Mouse (Mus musculus) heart, embryonic 11.5 days (tissue): ENCODE measurements around the gene Ntn1. TPM values are rescaled to one million over a fixed set of nuclear protein-coding genes. Genes with fewer than 3 reads are reported as not detected.

ENCODE experiments used
- ATAC-seq: fragments of 200-750 bp; cut with Nextera tagmentation; replicated peaks from 2 replicates; pipeline ENCODE4 v1.8.0; 2017; ENCODE audit warnings: moderate library complexity; ENCODE audit not compliant: insufficient number of reproducible peaks, low FRiP score, low TSS enrichment
- H3K27ac ChIP-seq: fragments of 300-500 bp; sonication (generic); 2 replicates; pipeline ENCODE4 v1.5.1; 2014; ENCODE audit warnings: mild to moderate bottlenecking, low read depth, low read length
- H3K27me3 ChIP-seq: fragments of 300-500 bp; sonication (generic); 2 replicates; pipeline ENCODE4 v1.6.1; 2014; ENCODE audit warnings: mild to moderate bottlenecking, low read length, mixed read lengths; ENCODE audit not compliant: control insufficient read depth, insufficient read depth
- H3K36me3 ChIP-seq: fragments of 300-500 bp; sonication (generic); 2 replicates; pipeline ENCODE4 v1.6.1; 2014; ENCODE audit warnings: mild to moderate bottlenecking, low read length, moderate library complexity, mixed read lengths; ENCODE audit not compliant: control insufficient read depth, insufficient read depth
- H3K4me1 ChIP-seq: fragments of 300-500 bp; sonication (generic); 2 replicates; pipeline ENCODE4 v1.6.1; 2014; ENCODE audit warnings: low read length; ENCODE audit not compliant: control insufficient read depth, insufficient read depth
- H3K4me2 ChIP-seq: fragments of 300-500 bp; sonication (generic); 2 replicates; pipeline ENCODE4 v1.6.1; 2014; ENCODE audit warnings: mild to moderate bottlenecking, moderate library complexity
- H3K4me3 ChIP-seq: fragments of 300-500 bp; sonication (generic); 2 replicates; pipeline ENCODE4 v1.5.1; 2014; ENCODE audit warnings: low read depth, low read length
- H3K9ac ChIP-seq: fragments of 300-500 bp; sonication (generic); 2 replicates; pipeline ENCODE4 v1.6.1; 2014; ENCODE audit warnings: mild to moderate bottlenecking, low read depth, low read length, moderate library complexity
- H3K9me3 ChIP-seq: fragments of 300-500 bp; sonication (generic); replicated peaks from 2 replicates; pipeline ENCODE4 v1.6.1; 2016; ENCODE audit warnings: low read length; ENCODE audit not compliant: control insufficient read depth
- WGBS: fragments of 180-500 bp; shearing (Covaris S2); extraction: QIAGEN DNeasy Blood & Tissue Kit; methylation state at CpG from one replicate; pipeline ENCODE4 v1.1.7; 2014; ENCODE audit not compliant: insufficient replicate concordance; 5-methylcytosine and 5-hydroxymethylcytosine counted together
- polyA plus RNA-seq: library from polyadenylated mRNA; unstranded; fragments of >200 nt; fragmentation: Nextera tagmentation; extraction: Ambion mirVana; gene quantifications from 2 replicates; pipeline ENCODE4 v1.2.1, GENCODE M21; 2014

Ntn1 gene
- polyA plus RNA-seq, 1 experiment from 2014 or later = 6.8 TPM

- 50% methylated on average over 6 of the region's 6 CpGs for WGBS
These were observed 152.7 kb downstream of the Ntn1 start for GRCm38 (mm10) chr11:68247897-68248296.

GRCm38 (mm10) chr11:68244992-68245261 lies 155.7 kb downstream of the Ntn1 start:
- H3K27ac ChIP-seq = no peak overlapping the region
- no peak overlapping the region for H3K9ac ChIP-seq
- no peak for ATAC-seq
- H3K36me3 ChIP-seq = no peaks in the 10 kb centered on the region
- no peak overlapping the region for H3K4me2 ChIP-seq
- no peaks in the 10 kb centered on the region for H3K9me3 ChIP-seq
- WGBS = 82% methylated on average over 5 of the region's 5 CpGs
- H3K4me1 ChIP-seq = peaks cover 2% of the 10 kb centered on the region; the same call in 1 of the 2 replicates
- H3K4me3 ChIP-seq = no peak overlapping the region
- H3K27me3 ChIP-seq = no peaks in the 10 kb centered on the region

More at GRCm38 (mm10) chr11:68247897-68248296, 152.7 kb downstream of the Ntn1 start:
- Histone ChIP-seq H3K4me2 (no peak overlapping the region), H3K9me3 (no peaks in the 10 kb centered on the region), H3K27me3 (no peaks in the 10 kb centered on the region), H3K36me3 (no peaks in the 10 kb centered on the region), H3K27ac (no peak overlapping the region), H3K9ac (no peak overlapping the region), H3K4me3 (no peak overlapping the region), H3K4me1 (peaks cover 2% of the 10 kb centered on the region; the same call in 1 of the 2 replicates)
- ATAC-seq = no peak

GRCm38 (mm10) chr11:68244254-68244991 lies 156.2 kb downstream of the Ntn1 start:
- WGBS = 70% methylated on average over 16 of the region's 16 CpGs
- Histone ChIP-seq H3K27ac (no peak overlapping the region), H3K36me3 (no peaks in the 10 kb centered on the region), H3K9me3 (no peaks in the 10 kb centered on the region), H3K4me1 (peaks cover 2% of the 10 kb centered on the region; the same call in 1 of the 2 replicates), H3K27me3 (no peaks in the 10 kb centered on the region), H3K4me3 (no peak overlapping the region), H3K4me2 (no peak overlapping the region), H3K9ac (no peak overlapping the region)
- ATAC-seq = no peak

GRCm38 (mm10) chr11:68239756-68240155 lies 160.9 kb downstream of the Ntn1 start:
- WGBS = 37% methylated on average over 5 of the region's 5 CpGs
- Histone ChIP-seq H3K4me3 (no peak overlapping the region), H3K27ac (no peak overlapping the region), H3K4me2 (no peak overlapping the region), H3K27me3 (no peaks in the 10 kb centered on the region), H3K9me3 (no peaks in the 10 kb centered on the region), H3K4me1 (peaks cover 5% of the 10 kb centered on the region; the same call in 1 of the 2 replicates), H3K36me3 (no peaks in the 10 kb centered on the region), H3K9ac (no peak overlapping the region)
- no peak for ATAC-seq

GRCm38 (mm10) chr11:68233469-68233965 lies 167.1 kb downstream of the Ntn1 start:
- Histone ChIP-seq H3K27ac (no peak overlapping the region), H3K4me1 (no peaks in the 10 kb centered on the region), H3K4me2 (no peak overlapping the region), H3K9ac (no peak overlapping the region), H3K9me3 (no peaks in the 10 kb centered on the region), H3K36me3 (no peaks in the 10 kb centered on the region), H3K4me3 (no peak overlapping the region), H3K27me3 (0 out of 2 replicates have a peak, but pooled peaks cover 3% of the 10 kb centered on the region)
- WGBS = 81% methylated on average over 9 of the region's 9 CpGs
- no peak for ATAC-seq

- H3K9ac ChIP-seq = no peak overlapping the region
- H3K4me3 ChIP-seq = no peak overlapping the region
- no peaks in the 10 kb centered on the region for H3K4me1 ChIP-seq
- H3K9me3 ChIP-seq = no peaks in the 10 kb centered on the region
- no peak for ATAC-seq
- no peaks in the 10 kb centered on the region for H3K36me3 ChIP-seq
- 88% methylated on average over 5 of the region's 5 CpGs for WGBS
- no peak overlapping the region for H3K27ac ChIP-seq
- 0 out of 2 replicates have a peak, but pooled peaks cover 3% of the 10 kb centered on the region for H3K27me3 ChIP-seq
- no peak overlapping the region for H3K4me2 ChIP-seq
These were observed 169.1 kb downstream of the Ntn1 start for GRCm38 (mm10) chr11:68231558-68231957.

- no peak overlapping the region for H3K4me2 ChIP-seq
- 63% methylated on average over 18 of the region's 18 CpGs for WGBS
- no peaks in the 10 kb centered on the region for H3K4me1 ChIP-seq
- H3K9me3 ChIP-seq = no peaks in the 10 kb centered on the region
- H3K27me3 ChIP-seq = 0 out of 2 replicates have a peak, but pooled peaks cover 3% of the 10 kb centered on the region
- ATAC-seq = no peak
- no peak overlapping the region for H3K9ac ChIP-seq
- no peak overlapping the region for H3K27ac ChIP-seq
- H3K36me3 ChIP-seq = no peaks in the 10 kb centered on the region
- H3K4me3 ChIP-seq = no peak overlapping the region
These were observed 171.5 kb downstream of the Ntn1 start for GRCm38 (mm10) chr11:68228941-68229665.

GRCm38 (mm10) chr11:68227837-68228236 lies 172.8 kb downstream of the Ntn1 start:
- Histone ChIP-seq H3K4me3 (no peak overlapping the region), H3K9ac (no peak overlapping the region), H3K9me3 (no peaks in the 10 kb centered on the region), H3K4me1 (no peaks in the 10 kb centered on the region), H3K27me3 (0 out of 2 replicates have a peak, but pooled peaks cover 2% of the 10 kb centered on the region), H3K27ac (no peak overlapping the region), H3K36me3 (no peaks in the 10 kb centered on the region), H3K4me2 (no peak overlapping the region)
- 87% methylated on average over 6 of the region's 6 CpGs for WGBS
- no peak for ATAC-seq
